Mouse (Mus musculus): ENCODE data around the gene Cchcr1. TPM values are rescaled to one million over a fixed set of nuclear protein-coding genes. Genes with fewer than 3 reads are reported as not detected.
A peak's percentile ranks its signal among the peaks of the same experiment; 100 is the strongest.
"Not testable (repeated sequence)": the region's sequence is repeated elsewhere in the genome, so short reads cannot be mapped to it uniquely, and the experiment has no call there.

Cchcr1 gene
- polyA plus RNA-seq (2014; fragmentation: Nextera tagmentation; extraction: Ambion mirVana) = 8.3 and 8.9 TPM in 2 replicates

- Histone ChIP-seq H3K9me3 (ENCODE audit: control insufficient read depth, low read length) (no peaks in the 10 kb centered on the region), H3K4me3 (ENCODE audit: low read depth, low read length) (peak within 1 kb of the TSS; percentile 47), H3K4me2 (replicated peaks; ENCODE audit: low read depth, low read length) (peak within 1 kb of the TSS; percentile 64), H3K9ac (ENCODE audit: low read depth, low read length) (peak within 1 kb of the TSS; percentile 58), H3K36me3 (ENCODE audit: control insufficient read depth, insufficient read depth, low read length) (no peaks in the 10 kb centered on the region), H3K4me1 (replicated peaks; ENCODE audit: control insufficient read depth, insufficient read depth, low read length) (peaks cover 3% of the 10 kb centered on the region), H3K27ac (ENCODE audit: low read depth, low read length) (peak within 1 kb of the TSS; percentile 17; the same call in 1 of the 2 replicates), H3K27me3 (ENCODE audit: control insufficient read depth, insufficient read depth, low read length) (no peaks in the 10 kb centered on the region)
- peak; percentile 95 for DNase-seq (ENCODE audit: low spot score)
- peak; percentile 93 for ATAC-seq (ENCODE audit: low FRiP score)
- WGBS = under 1% methylated on average over 62 of the region's 67 CpGs
Observed at GRCm38 (mm10) chr17:35516652-35517500, at the start of gene Cchcr1, which contains the start of gene Tcf19. TSS of gene Cchcr1 (plus strand) at chr17:35517100. TSS of gene Tcf19 (minus strand) at chr17:35516824.

- not testable (repeated sequence) for DNase-seq (ENCODE audit: low spot score); H3K4me2 ChIP-seq (replicated peaks; ENCODE audit: low read depth, low read length); H3K27ac ChIP-seq (ENCODE audit: low read depth, low read length); H3K36me3 ChIP-seq (ENCODE audit: control insufficient read depth, insufficient read depth, low read length); H3K9ac ChIP-seq (ENCODE audit: low read depth, low read length); H3K4me1 ChIP-seq (replicated peaks; ENCODE audit: control insufficient read depth, insufficient read depth, low read length); ATAC-seq (ENCODE audit: low FRiP score); H3K9me3 ChIP-seq (ENCODE audit: control insufficient read depth, low read length); H3K4me3 ChIP-seq (ENCODE audit: low read depth, low read length)
- WGBS = 68% methylated on average over 3 of the region's 3 CpGs
- H3K27me3 ChIP-seq (ENCODE audit: control insufficient read depth, insufficient read depth, low read length) = peaks cover 21% of the 10 kb centered on the region
Observed at GRCm38 (mm10) chr17:35468936-35469335, 48.0 kb upstream of the Cchcr1 start.

GRCm38 (mm10) chr17:35469842-35470751, 46.8 kb upstream of the Cchcr1 start, which contains the start of gene H2-Q10:
TSS of gene H2-Q10 (plus strand) at chr17:35470089.
- peak within 1 kb of the TSS; percentile 36 for H3K4me3 ChIP-seq (ENCODE audit: low read depth, low read length)
- H3K4me1 ChIP-seq (replicated peaks; ENCODE audit: control insufficient read depth, insufficient read depth, low read length) = 0 out of 2 replicates have a peak, but pooled peaks cover 5% of the 10 kb centered on the region
- ATAC-seq (ENCODE audit: low FRiP score) = no peak
- H3K9me3 ChIP-seq (ENCODE audit: control insufficient read depth, low read length) = no peaks in the 10 kb centered on the region
- H3K4me2 ChIP-seq (replicated peaks; ENCODE audit: low read depth, low read length) = peak within 1 kb of the TSS; percentile 71
- peak; percentile 53 for DNase-seq (ENCODE audit: low spot score)
- no peaks in the 10 kb centered on the region for H3K36me3 ChIP-seq (ENCODE audit: control insufficient read depth, insufficient read depth, low read length)
- H3K27ac ChIP-seq (ENCODE audit: low read depth, low read length) = no peak within 1 kb of the TSS
- H3K27me3 ChIP-seq (ENCODE audit: control insufficient read depth, insufficient read depth, low read length) = peaks cover 21% of the 10 kb centered on the region
- WGBS = 2% methylated on average over 77 of the region's 80 CpGs
- H3K9ac ChIP-seq (ENCODE audit: low read depth, low read length) = peak within 1 kb of the TSS; percentile 31; the same call in 1 of the 2 replicates

- DNase-seq (ENCODE audit: low spot score) (peak; percentile 80), ATAC-seq (ENCODE audit: low FRiP score) (no peak)
- no peak overlapping the region for H3K27ac ChIP-seq (ENCODE audit: low read depth, low read length)
- 4% methylated on average over 9 of the region's 9 CpGs for WGBS
- H3K36me3 ChIP-seq (ENCODE audit: control insufficient read depth, insufficient read depth, low read length) = no peaks in the 10 kb centered on the region
- no peak overlapping the region for H3K9ac ChIP-seq (ENCODE audit: low read depth, low read length)
- H3K27me3 ChIP-seq (ENCODE audit: control insufficient read depth, insufficient read depth, low read length) = no peaks in the 10 kb centered on the region
- no peak overlapping the region for H3K4me3 ChIP-seq (ENCODE audit: low read depth, low read length)
- H3K4me2 ChIP-seq (replicated peaks; ENCODE audit: low read depth, low read length) = no peak overlapping the region
- H3K9me3 ChIP-seq (ENCODE audit: control insufficient read depth, low read length) = no peaks in the 10 kb centered on the region
- H3K4me1 ChIP-seq (replicated peaks; ENCODE audit: control insufficient read depth, insufficient read depth, low read length) = no peaks in the 10 kb centered on the region
Observed at GRCm38 (mm10) chr17:35484066-35484465, 32.8 kb upstream of the Cchcr1 start.

GRCm38 (mm10) chr17:35485702-35486101, 31.2 kb upstream of the Cchcr1 start:
- Histone ChIP-seq H3K27me3 (ENCODE audit: control insufficient read depth, insufficient read depth, low read length) (no peaks in the 10 kb centered on the region), H3K9ac (ENCODE audit: low read depth, low read length) (no peak overlapping the region), H3K4me2 (replicated peaks; ENCODE audit: low read depth, low read length) (no peak overlapping the region), H3K36me3 (ENCODE audit: control insufficient read depth, insufficient read depth, low read length) (no peaks in the 10 kb centered on the region), H3K4me3 (ENCODE audit: low read depth, low read length) (no peak overlapping the region), H3K4me1 (replicated peaks; ENCODE audit: control insufficient read depth, insufficient read depth, low read length) (no peaks in the 10 kb centered on the region), H3K9me3 (ENCODE audit: control insufficient read depth, low read length) (no peaks in the 10 kb centered on the region), H3K27ac (ENCODE audit: low read depth, low read length) (no peak overlapping the region)
- ATAC-seq (ENCODE audit: low FRiP score) (no peak), DNase-seq (ENCODE audit: low spot score) (no peak)
- WGBS = 23% methylated on average over 4 of the region's 4 CpGs

GRCm38 (mm10) chr17:35486726-35487125, 30.2 kb upstream of the Cchcr1 start:
- 62% methylated on average over 10 of the region's 10 CpGs for WGBS
- no peaks in the 10 kb centered on the region for H3K27me3 ChIP-seq (ENCODE audit: control insufficient read depth, insufficient read depth, low read length)
- DNase-seq (ENCODE audit: low spot score) = no peak

GRCm38 (mm10) chr17:35488041-35488440, 28.9 kb upstream of the Cchcr1 start:
- H3K27ac ChIP-seq (ENCODE audit: low read depth, low read length) = no peak overlapping the region
- H3K4me3 ChIP-seq (ENCODE audit: low read depth, low read length) = no peak overlapping the region
- DNase-seq (ENCODE audit: low spot score) (no peak), ATAC-seq (ENCODE audit: low FRiP score) (no peak)
- WGBS = 89% methylated on average over 2 of the region's 2 CpGs
- no peaks in the 10 kb centered on the region for H3K36me3 ChIP-seq (ENCODE audit: control insufficient read depth, insufficient read depth, low read length)
- H3K9me3 ChIP-seq (ENCODE audit: control insufficient read depth, low read length) = no peaks in the 10 kb centered on the region
- H3K4me2 ChIP-seq (replicated peaks; ENCODE audit: low read depth, low read length) = no peak overlapping the region
- H3K9ac ChIP-seq (ENCODE audit: low read depth, low read length) = no peak overlapping the region
- H3K4me1 ChIP-seq (replicated peaks; ENCODE audit: control insufficient read depth, insufficient read depth, low read length) = no peaks in the 10 kb centered on the region
- H3K27me3 ChIP-seq (ENCODE audit: control insufficient read depth, insufficient read depth, low read length) = no peaks in the 10 kb centered on the region

More at GRCm38 (mm10) chr17:35486726-35487125, 30.2 kb upstream of the Cchcr1 start:
- H3K4me3 ChIP-seq (ENCODE audit: low read depth, low read length) = no peak overlapping the region
- no peak overlapping the region for H3K27ac ChIP-seq (ENCODE audit: low read depth, low read length)
- ATAC-seq (ENCODE audit: low FRiP score) = no peak
- no peak overlapping the region for H3K9ac ChIP-seq (ENCODE audit: low read depth, low read length)
- no peaks in the 10 kb centered on the region for H3K36me3 ChIP-seq (ENCODE audit: control insufficient read depth, insufficient read depth, low read length)
- H3K4me2 ChIP-seq (replicated peaks; ENCODE audit: low read depth, low read length) = no peak overlapping the region
- no peaks in the 10 kb centered on the region for H3K9me3 ChIP-seq (ENCODE audit: control insufficient read depth, low read length)
- H3K4me1 ChIP-seq (replicated peaks; ENCODE audit: control insufficient read depth, insufficient read depth, low read length) = no peaks in the 10 kb centered on the region

GRCm38 (mm10) chr17:35490320-35490719, 26.6 kb upstream of the Cchcr1 start:
- ATAC-seq (ENCODE audit: low FRiP score) = no peak
- 62% methylated on average over 5 of the region's 5 CpGs for WGBS
- Histone ChIP-seq H3K4me2 (replicated peaks; ENCODE audit: low read depth, low read length) (no peak overlapping the region), H3K27ac (ENCODE audit: low read depth, low read length) (no peak overlapping the region), H3K36me3 (ENCODE audit: control insufficient read depth, insufficient read depth, low read length) (no peaks in the 10 kb centered on the region), H3K9me3 (ENCODE audit: control insufficient read depth, low read length) (no peaks in the 10 kb centered on the region), H3K27me3 (ENCODE audit: control insufficient read depth, insufficient read depth, low read length) (no peaks in the 10 kb centered on the region), H3K9ac (ENCODE audit: low read depth, low read length) (no peak overlapping the region), H3K4me3 (ENCODE audit: low read depth, low read length) (no peak overlapping the region), H3K4me1 (replicated peaks; ENCODE audit: control insufficient read depth, insufficient read depth, low read length) (no peaks in the 10 kb centered on the region)
- DNase-seq (ENCODE audit: low spot score) = no peak

All from hindbrain, embryonic 11.5 days (tissue).